Mouse (Mus musculus) limb, embryonic 11.5 days (tissue): ENCODE data around the gene Gm28539. TPM values are rescaled to one million over a fixed set of nuclear protein-coding genes. Genes with fewer than 3 reads are reported as not detected.
"Not testable (repeated sequence)": the region's sequence is repeated elsewhere in the genome, so short reads cannot be mapped to it uniquely, and the experiment has no call there.

ENCODE experiments used
- ATAC-seq: fragments of 200-750 bp; cut with Nextera tagmentation; 2 replicates; pipeline ENCODE4 v1.8.0; 2017; ENCODE audit warnings: low read depth; ENCODE audit not compliant: insufficient number of reproducible peaks, low FRiP score, low TSS enrichment
- DNase-seq: peaks from one replicate; pipeline ENCODE4 v3.0.0-alpha.2; 2015; ENCODE audit warnings: low spot score
- H3K27ac ChIP-seq: fragments of 300-500 bp; sonication (generic); replicated peaks from 2 replicates; pipeline ENCODE4 v1.5.1; 2014; ENCODE audit warnings: low read depth, mild to moderate bottlenecking, low read length
- H3K27me3 ChIP-seq: fragments of 300-500 bp; sonication (generic); 2 replicates; pipeline ENCODE4 v1.6.1; 2014; ENCODE audit warnings: mild to moderate bottlenecking, low read length, mixed read lengths; ENCODE audit not compliant: control insufficient read depth, insufficient read depth
- H3K36me3 ChIP-seq: fragments of 300-500 bp; sonication (generic); 2 replicates; pipeline ENCODE4 v1.6.1; 2014; ENCODE audit warnings: mild to moderate bottlenecking, low read length, moderate library complexity, mixed read lengths; ENCODE audit not compliant: control insufficient read depth, insufficient read depth
- H3K4me1 ChIP-seq: fragments of 300-500 bp; sonication (generic); 2 replicates; pipeline ENCODE4 v1.6.1; 2014; ENCODE audit warnings: low read length, mixed read lengths; ENCODE audit not compliant: control insufficient read depth, insufficient read depth
- H3K4me2 ChIP-seq: fragments of 300-500 bp; sonication (generic); 2 replicates; pipeline ENCODE4 v1.6.1; 2014; ENCODE audit warnings: low read depth, mild to moderate bottlenecking, moderate library complexity; ENCODE audit not compliant: severe bottlenecking
- H3K4me3 ChIP-seq: fragments of 300-500 bp; sonication (generic); 2 replicates; pipeline ENCODE4 v1.5.1; 2014; ENCODE audit warnings: low read depth, low read length
- H3K9ac ChIP-seq: fragments of 300-500 bp; sonication (generic); 2 replicates; pipeline ENCODE4 v1.6.1; 2014; ENCODE audit warnings: mild to moderate bottlenecking, low read length
- H3K9me3 ChIP-seq: fragments of 300-500 bp; sonication (generic); 2 replicates; pipeline ENCODE4 v1.6.1; 2016; ENCODE audit warnings: low read length; ENCODE audit not compliant: control insufficient read depth
- WGBS: fragments of 180-500 bp; shearing (Covaris S2); extraction: QIAGEN DNeasy Blood & Tissue Kit; methylation state at CpG from one replicate; pipeline ENCODE4 v1.1.7; 2014; 5-methylcytosine and 5-hydroxymethylcytosine counted together
- polyA plus RNA-seq: library from polyadenylated mRNA; unstranded; fragments of >200 nt; fragmentation: Nextera tagmentation; extraction: Ambion mirVana; gene quantifications from 2 replicates; pipeline ENCODE4 v1.2.1, GENCODE M21; 2014

The Gm28539 gene
- polyA plus RNA-seq, 1 experiment from 2014 or later: not detected

- H3K27me3 ChIP-seq: no peaks in the 10 kb centered on the region
- H3K9me3 ChIP-seq: no peaks in the 10 kb centered on the region
- no peak overlapping the region for H3K4me2 ChIP-seq
- no peak for ATAC-seq
- no peak overlapping the region for H3K27ac ChIP-seq
- H3K4me1 ChIP-seq: no peaks in the 10 kb centered on the region
- no peak for DNase-seq
- 82% methylated on average over 2 of the region's 2 CpGs for WGBS
- H3K4me3 ChIP-seq: no peak overlapping the region
- H3K9ac ChIP-seq: no peak overlapping the region
- peaks cover 13% of the 10 kb centered on the region for H3K36me3 ChIP-seq
Observed at GRCm38 (mm10) chr16:18833486-18833885, 2.9 kb upstream of the Gm28539 start.

GRCm38 (mm10) chr16:18836073-18836467, 314 bp upstream of the Gm28539 start:
- ATAC-seq (peak; percentile 49; the same call in 1 of the 2 replicates), DNase-seq (no peak)
- Histone ChIP-seq H3K36me3 (peaks cover 11% of the 10 kb centered on the region), H3K27me3 (no peaks in the 10 kb centered on the region), H3K4me1 (no peaks in the 10 kb centered on the region), H3K27ac (no peak overlapping the region), H3K9ac (no peak overlapping the region; the same call in 1 of the 2 replicates), H3K4me2 (peak overlapping the region; percentile 62), H3K4me3 (peak overlapping the region; percentile 74), H3K9me3 (no peaks in the 10 kb centered on the region)
- WGBS: 23% methylated on average over 3 of the region's 3 CpGs

GRCm38 (mm10) chr16:18838346-18838745, 2.0 kb downstream of the Gm28539 start:
- Histone ChIP-seq H3K27me3 (no peaks in the 10 kb centered on the region), H3K9ac (no peak overlapping the region), H3K4me3 (no peak overlapping the region), H3K27ac (no peak overlapping the region), H3K36me3 (peaks cover 9% of the 10 kb centered on the region), H3K4me2 (no peak overlapping the region), H3K4me1 (no peaks in the 10 kb centered on the region), H3K9me3 (no peaks in the 10 kb centered on the region)
- no peak for ATAC-seq
- WGBS: 95% methylated on average over 4 of the region's 4 CpGs
- DNase-seq: no peak

GRCm38 (mm10) chr16:18846301-18846820, 10.0 kb downstream of the Gm28539 start:
- Histone ChIP-seq H3K27ac (no peak overlapping the region), H3K9ac (no peak overlapping the region), H3K4me3 (no peak overlapping the region), H3K27me3 (no peaks in the 10 kb centered on the region), H3K36me3 (no peaks in the 10 kb centered on the region), H3K4me1 (no peaks in the 10 kb centered on the region), H3K4me2 (no peak overlapping the region), H3K9me3 (no peaks in the 10 kb centered on the region)
- DNase-seq: no peak
- no peak for ATAC-seq
- WGBS: 85% methylated on average over 15 of the region's 15 CpGs

- not testable (repeated sequence) for H3K4me1 ChIP-seq, H3K27me3 ChIP-seq, ATAC-seq, H3K4me3 ChIP-seq, H3K9ac ChIP-seq, H3K27ac ChIP-seq, DNase-seq, H3K36me3 ChIP-seq, H3K9me3 ChIP-seq, H3K4me2 ChIP-seq
- 90% methylated on average over 16 of the region's 17 CpGs for WGBS
Observed at GRCm38 (mm10) chr16:18849521-18850190, 13.3 kb downstream of the Gm28539 start.

- no peak overlapping the region for H3K4me3 ChIP-seq
- peaks cover 2% of the 10 kb centered on the region; the same call in 1 of the 2 replicates for H3K9me3 ChIP-seq
- no peak overlapping the region for H3K4me2 ChIP-seq
- no peaks in the 10 kb centered on the region for H3K27me3 ChIP-seq
- no peak overlapping the region for H3K9ac ChIP-seq
- H3K4me1 ChIP-seq: no peaks in the 10 kb centered on the region
- no peak for ATAC-seq
- no peaks in the 10 kb centered on the region for H3K36me3 ChIP-seq
- no peak overlapping the region for H3K27ac ChIP-seq
- no peak for DNase-seq
Observed at GRCm38 (mm10) chr16:18858551-18858950, 22.2 kb downstream of the Gm28539 start.

- Histone ChIP-seq H3K27me3 (no peaks in the 10 kb centered on the region), H3K27ac (no peak overlapping the region), H3K9me3 (peaks cover 2% of the 10 kb centered on the region; the same call in 1 of the 2 replicates), H3K4me2 (no peak overlapping the region), H3K9ac (no peak overlapping the region), H3K4me1 (no peaks in the 10 kb centered on the region), H3K36me3 (no peaks in the 10 kb centered on the region), H3K4me3 (no peak overlapping the region)
- whole genome bisulfite sequencing: 88% methylated on average over 1 of the region's 1 CpGs
- DNase-seq (no peak), ATAC-seq (no peak)
Observed at GRCm38 (mm10) chr16:18860186-18860585, 23.8 kb downstream of the Gm28539 start.

- not testable (repeated sequence) for H3K4me3 ChIP-seq, DNase-seq, H3K9ac ChIP-seq, H3K27ac ChIP-seq, H3K27me3 ChIP-seq, H3K9me3 ChIP-seq, H3K4me2 ChIP-seq, ATAC-seq, H3K36me3 ChIP-seq, H3K4me1 ChIP-seq
- WGBS: 86% methylated on average over 1 of the region's 1 CpGs
Observed at GRCm38 (mm10) chr16:18870495-18870894, 34.1 kb downstream of the Gm28539 start.
